Mouse (Mus musculus): ENCODE results near the gene Efna1.
A peak's percentile ranks its signal among the peaks of the same experiment; 100 is the strongest.

Efna1 gene

GRCm38 (mm10) chr3:89280606-89281511 is at the start of gene Efna1:
Gene Efna1 (minus strand): TSS chr3:89281142.
- DNase-seq = peak; percentile 82

GRCm38 (mm10) chr3:89330346-89330745 is 49.4 kb upstream of the Efna1 start:
- DNase-seq = no peak

- no peak for DNase-seq
These were observed 47.7 kb upstream of the Efna1 start for GRCm38 (mm10) chr3:89328623-89329022.

GRCm38 (mm10) chr3:89327371-89327870 is 46.5 kb upstream of the Efna1 start:
- DNase-seq = no peak

- DNase-seq = no peak
These were observed 44.9 kb upstream of the Efna1 start for GRCm38 (mm10) chr3:89325882-89326281.

- DNase-seq = peak; percentile 81
These were observed 41.7 kb upstream of the Efna1 start, which contains the start of gene Efna3 for GRCm38 (mm10) chr3:89322514-89323165. Gene Efna3 (minus strand): TSS chr3:89322965.

GRCm38 (mm10) chr3:89322131-89322500 is 41.2 kb upstream of the Efna1 start:
- no peak for DNase-seq

- DNase-seq = no peak
These were observed 40.5 kb upstream of the Efna1 start for GRCm38 (mm10) chr3:89321183-89322130.

GRCm38 (mm10) chr3:89320581-89321182 is 39.7 kb upstream of the Efna1 start:
- peak; percentile 76 for DNase-seq

GRCm38 (mm10) chr3:89319591-89320350 is 38.8 kb upstream of the Efna1 start:
- no peak for DNase-seq

GRCm38 (mm10) chr3:89318971-89319590 is 38.1 kb upstream of the Efna1 start:
- DNase-seq = no peak

GRCm38 (mm10) chr3:89318316-89318715 is 37.4 kb upstream of the Efna1 start:
- DNase-seq = no peak

- DNase-seq = no peak
These were observed 36.3 kb upstream of the Efna1 start for GRCm38 (mm10) chr3:89317246-89317645.

- DNase-seq = peak; percentile 93
These were observed 35.9 kb upstream of the Efna1 start for GRCm38 (mm10) chr3:89316833-89317232.

GRCm38 (mm10) chr3:89315930-89316831 is 35.2 kb upstream of the Efna1 start:
- no peak for DNase-seq

- peak; percentile 94 for DNase-seq
These were observed 34.4 kb upstream of the Efna1 start for GRCm38 (mm10) chr3:89315195-89315929.

- DNase-seq = no peak
These were observed 33.8 kb upstream of the Efna1 start for GRCm38 (mm10) chr3:89314791-89315190.

- DNase-seq = no peak
These were observed 33.4 kb upstream of the Efna1 start for GRCm38 (mm10) chr3:89314340-89314739.

- DNase-seq = peak; percentile 82
These were observed 27.1 kb upstream of the Efna1 start for GRCm38 (mm10) chr3:89308089-89308488.
